Mouse (Mus musculus): Measurements from ENCODE around the gene Ptpn13.

- TF ChIP-seq CTCF (IDR thresholded peaks at IDR 0.05; ENCODE audit: low read depth, low read length), result no peak
- TF ChIP-seq POLR2A (IDR thresholded peaks at IDR 0.05; ENCODE audit: borderline replicate concordance, low read depth, low read length), result no peak
Observed at GRCm38 (mm10) chr5:103412020-103412747, 12.8 kb upstream of the Ptpn13 start.

All from bone marrow macrophage, adult 2 months (primary cell).